Mouse (Mus musculus) cerebellum, postnatal 36 days (tissue): ENCODE results near the gene Tiprl.

Experiments used
- DNase-seq, 2 experiments: peaks; one replicate each; pipeline ENCODE4 v3.0.0; 2021 to 2022; ENCODE audit warnings: mixed read lengths in 2 of 2

Gene Tiprl

GRCm38 (mm10) chr1:165201445-165202012 lies 35.3 kb downstream of the Tiprl start:
- DNase-seq, result no peak

GRCm38 (mm10) chr1:165200748-165201147 lies 36.0 kb downstream of the Tiprl start:
- DNase-seq, result no peak

- DNase-seq, result no peak
Measured at GRCm38 (mm10) chr1:165199639-165200038, 37.2 kb downstream of the Tiprl start.

- no peak for DNase-seq
Measured at GRCm38 (mm10) chr1:165198951-165199350, 37.8 kb downstream of the Tiprl start.

GRCm38 (mm10) chr1:165197875-165198274 lies 38.9 kb downstream of the Tiprl start:
- DNase-seq, result no peak

GRCm38 (mm10) chr1:165195396-165195960 lies 41.3 kb downstream of the Tiprl start:
- no peak for DNase-seq

GRCm38 (mm10) chr1:165194662-165195013 lies 42.2 kb downstream of the Tiprl start:
- DNase-seq, result no peak

GRCm38 (mm10) chr1:165193880-165194661 lies 42.7 kb downstream of the Tiprl start, which contains the start of gene Sft2d2:
TSS of gene Sft2d2 (minus strand) at chr1:165194438.
- DNase-seq, result peak; percentile 68 to 79

- DNase-seq, result no peak
Measured at GRCm38 (mm10) chr1:165193426-165193825, 43.4 kb downstream of the Tiprl start.

- DNase-seq, result no peak
Measured at GRCm38 (mm10) chr1:165192714-165193264, 44.0 kb downstream of the Tiprl start.

- no peak for DNase-seq
Measured at GRCm38 (mm10) chr1:165192102-165192501, 44.7 kb downstream of the Tiprl start.

- DNase-seq, result no peak
Measured at GRCm38 (mm10) chr1:165191611-165192010, 45.2 kb downstream of the Tiprl start.

GRCm38 (mm10) chr1:165190571-165191273 lies 46.1 kb downstream of the Tiprl start:
- no peak for DNase-seq

- no peak for DNase-seq
Measured at GRCm38 (mm10) chr1:165190068-165190467, 46.7 kb downstream of the Tiprl start.

- no peak for DNase-seq
Measured at GRCm38 (mm10) chr1:165188806-165189580, 47.8 kb downstream of the Tiprl start.

- DNase-seq, result no peak
Measured at GRCm38 (mm10) chr1:165187357-165187756, 49.4 kb downstream of the Tiprl start.

- no peak for DNase-seq
Measured at GRCm38 (mm10) chr1:165186491-165186890, 50.3 kb downstream of the Tiprl start.

GRCm38 (mm10) chr1:165185116-165185515 lies 51.7 kb downstream of the Tiprl start:
- DNase-seq, result no peak

GRCm38 (mm10) chr1:165184178-165184577 lies 52.6 kb downstream of the Tiprl start:
- DNase-seq, result no peak

- no peak for DNase-seq
Measured at GRCm38 (mm10) chr1:165183400-165183799, 53.4 kb downstream of the Tiprl start.

GRCm38 (mm10) chr1:165179321-165179720 lies 57.5 kb downstream of the Tiprl start:
- DNase-seq, result no peak

- no peak for DNase-seq
Measured at GRCm38 (mm10) chr1:165178075-165178474, 58.7 kb downstream of the Tiprl start.
